Mouse (Mus musculus) heart, postnatal 4 days (tissue): ENCODE measurements at regions not wholly inside any gene's neighbourhood (a gene's known extent, or its start where the extent isn't known, plus 50 kb on each side); places are given as distances from the start of the nearest gene placed in this dataset.
"Not testable (repeated sequence)": the region's sequence is repeated elsewhere in the genome, so short reads cannot be mapped to it uniquely, and the experiment has no call there.

ENCODE experiments used
- DNase-seq: peaks from one replicate; pipeline ENCODE4 v3.0.0; 2021

DNA sequence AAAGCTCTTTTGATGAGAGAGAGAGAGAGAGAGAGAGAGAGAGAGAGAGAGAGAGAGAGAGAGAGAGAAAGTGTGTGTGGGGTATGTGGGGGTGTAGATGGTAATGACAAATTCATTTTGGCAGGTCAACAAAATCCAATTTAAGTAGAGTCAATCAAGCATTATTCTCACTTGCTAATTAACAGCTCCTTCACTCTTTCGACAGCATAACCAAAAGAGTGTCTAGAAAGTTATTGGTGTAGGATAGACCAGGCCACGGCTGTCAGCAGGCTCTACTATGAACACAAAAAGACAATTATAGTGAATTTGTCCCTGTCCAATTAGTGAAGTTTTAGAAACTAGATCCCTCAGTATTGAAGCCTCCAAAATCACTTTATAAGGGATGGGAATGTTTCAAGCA, 378.2 kb downstream of the Pcdh20 start:
- DNase-seq: no peak

DNA sequence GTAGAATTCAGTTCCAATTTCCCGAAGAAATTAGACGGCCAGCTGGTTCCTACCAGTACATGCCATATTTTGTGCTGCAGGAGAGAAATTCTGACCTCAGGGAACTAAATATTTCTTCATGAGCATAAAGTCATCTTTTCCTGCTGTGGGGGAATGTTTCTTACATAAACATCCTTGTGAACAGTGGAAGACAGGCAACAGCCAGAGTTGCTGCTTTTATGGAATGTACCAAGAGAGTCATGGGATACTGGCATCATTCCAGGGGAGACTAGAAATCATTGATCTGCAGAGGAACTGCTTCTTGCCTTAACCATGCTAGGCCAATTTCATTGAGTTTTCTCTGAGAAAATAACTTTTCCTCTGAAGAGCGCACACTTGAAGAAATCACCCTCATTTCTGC, 386.3 kb downstream of the Pcdh20 start:
- no peak for DNase-seq

DNA sequence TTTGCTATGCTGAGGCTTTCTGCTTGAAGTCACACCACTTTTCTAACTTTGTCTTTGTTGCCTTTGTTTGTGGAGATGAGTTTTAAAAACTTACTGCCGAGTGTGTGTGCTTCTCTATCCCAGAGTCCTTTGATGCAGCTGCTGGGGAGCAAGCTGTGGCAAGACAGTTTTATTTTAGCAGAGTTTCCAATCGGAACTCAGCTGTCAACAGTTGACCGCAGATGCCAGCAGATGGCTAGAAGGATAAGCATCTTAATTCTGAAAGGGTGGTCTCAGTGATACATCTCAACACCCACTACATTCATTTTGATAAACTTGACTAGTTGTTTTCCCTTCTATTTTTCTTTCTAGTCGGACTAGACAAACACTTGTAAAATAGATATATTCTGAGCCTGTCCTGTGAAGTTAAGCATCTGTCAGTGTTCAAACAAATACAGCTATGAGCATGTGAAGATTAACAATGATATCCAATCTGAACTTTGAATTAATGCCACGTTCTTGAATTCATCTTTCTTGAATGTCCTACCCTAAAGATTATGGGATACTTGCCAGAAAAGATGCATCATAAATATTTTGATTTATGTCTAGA, 398.2 kb downstream of the Pcdh20 start:
- DNase-seq: no peak

DNA sequence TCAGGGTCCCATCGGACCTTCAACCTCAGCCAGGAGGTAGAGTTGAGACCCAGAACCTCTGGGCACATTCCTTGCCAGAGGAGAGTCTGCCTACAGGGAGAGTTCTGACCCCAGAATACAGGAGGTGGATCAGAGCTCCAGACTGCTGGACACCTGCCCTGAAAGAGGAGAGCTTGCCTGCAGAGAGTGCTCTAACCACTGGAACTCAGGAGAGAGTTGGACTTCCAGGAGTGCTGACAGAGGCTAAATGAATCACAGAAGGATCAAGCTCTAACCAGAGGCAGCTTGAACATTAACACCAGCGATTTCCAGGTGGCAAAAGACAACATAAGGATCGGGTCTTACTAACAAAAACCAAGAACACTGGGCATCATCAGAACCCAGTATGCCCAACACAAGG, 423.6 kb downstream of the Pcdh20 start:
- DNase-seq: not testable (repeated sequence)

DNA sequence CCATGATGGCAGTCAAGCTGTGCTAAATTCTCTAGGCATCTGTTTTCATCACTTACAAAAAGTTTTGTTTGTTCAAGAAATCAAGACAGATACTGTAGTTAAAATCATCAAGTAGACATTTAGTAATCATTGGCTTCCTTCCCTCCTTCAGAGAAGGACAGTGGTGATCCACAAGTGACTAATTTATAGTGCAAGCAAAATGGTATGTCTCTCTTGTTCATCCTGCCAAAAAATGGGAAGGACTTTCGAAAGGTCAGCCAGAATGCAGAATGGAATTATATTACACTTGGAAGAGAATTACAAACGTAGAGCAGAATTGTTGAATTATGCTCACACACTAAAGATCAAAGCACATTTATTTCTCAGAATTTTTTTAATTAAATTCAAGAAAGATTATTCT, 457.3 kb downstream of the Pcdh20 start:
- no peak for DNase-seq

DNA sequence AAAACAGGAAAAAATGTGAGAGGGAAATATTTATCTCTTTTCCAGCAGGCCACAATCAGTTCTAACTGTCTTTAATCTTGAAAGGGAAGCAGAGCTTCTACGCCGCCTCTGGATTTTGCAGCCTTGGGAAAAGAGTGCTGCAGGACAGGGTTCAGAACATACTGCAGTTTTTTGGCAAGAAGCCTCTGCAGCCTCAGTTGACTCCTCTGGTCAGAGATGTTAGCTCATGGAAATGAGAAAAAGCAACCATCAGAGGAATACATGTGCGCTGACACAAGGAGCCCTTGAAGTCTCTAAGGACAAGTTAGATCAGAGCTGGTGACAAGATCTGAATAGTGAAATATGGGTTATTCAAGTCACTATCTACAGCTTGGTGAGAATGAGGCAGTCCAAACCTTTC, 458.0 kb downstream of the Pcdh20 start:
- DNase-seq: peak; percentile 9

DNA sequence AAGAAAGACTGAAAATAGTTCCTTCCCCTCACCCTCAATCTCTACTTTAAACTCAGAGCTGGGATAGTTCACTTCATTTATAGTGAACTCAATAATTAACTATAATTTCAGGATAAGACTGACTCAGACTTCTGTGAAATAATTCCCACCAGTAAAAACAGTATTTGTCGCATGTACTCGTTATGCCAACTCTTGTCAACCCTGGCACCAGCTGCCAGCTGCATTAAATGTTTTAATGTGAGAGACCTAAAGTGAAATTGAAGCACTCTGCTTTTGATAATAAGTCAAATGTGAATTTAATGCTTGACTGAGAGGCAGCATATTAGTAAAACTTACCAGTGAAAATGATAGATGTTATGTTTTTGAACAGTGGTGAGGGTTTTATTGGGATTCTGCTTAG, 474.6 kb downstream of the Pcdh20 start:
- DNase-seq: no peak
